Mouse (Mus musculus) adipocyte (in vitro differentiated cells): ENCODE data around the gene Dennd4c.

Experiments used
- DNase-seq: peaks from one replicate; pipeline ENCODE4 v3.0.0-alpha.2; 2016; ENCODE audit warnings: low spot score

The Dennd4c gene

GRCm38 (mm10) chr4:86748336-86749291 lies at the start of gene Dennd4c:
Dennd4c (plus strand) TSS chr4:86748555.
- DNase-seq, result peak; percentile 94

- DNase-seq, result no peak
Observed at GRCm38 (mm10) chr4:86699161-86699865, 49.0 kb upstream of the Dennd4c start.

GRCm38 (mm10) chr4:86708801-86709200 lies 39.6 kb upstream of the Dennd4c start:
- no peak for DNase-seq

GRCm38 (mm10) chr4:86710034-86710650 lies 38.2 kb upstream of the Dennd4c start:
- no peak for DNase-seq

DNA sequence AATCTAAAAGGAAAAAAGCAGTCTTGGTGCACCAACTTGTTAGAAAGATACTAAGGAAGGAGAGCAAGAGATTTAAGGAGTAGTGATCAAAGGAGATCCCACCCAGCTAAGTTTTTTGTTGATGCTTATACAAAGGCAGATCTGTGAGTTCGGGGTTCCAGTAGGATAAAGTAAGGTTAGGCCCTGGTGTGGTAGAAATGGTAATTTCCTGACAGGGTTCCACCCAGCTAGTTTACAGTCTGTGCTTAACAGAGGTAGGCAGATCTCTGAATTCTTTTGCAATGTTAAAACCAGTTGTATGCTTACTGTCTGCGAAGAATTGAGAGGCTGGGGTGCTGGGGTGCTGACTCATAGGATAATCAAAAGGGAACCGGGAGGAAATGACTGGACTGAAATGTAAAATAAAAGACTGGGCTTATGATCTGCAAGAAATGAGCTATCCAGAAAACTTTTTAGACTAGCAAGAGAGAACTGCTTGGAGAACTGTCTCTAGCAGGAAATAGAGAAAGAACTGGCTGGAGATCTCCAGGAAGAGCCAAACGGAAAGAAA lies 37.6 kb upstream of the Dennd4c start:
- no peak for DNase-seq

DNA sequence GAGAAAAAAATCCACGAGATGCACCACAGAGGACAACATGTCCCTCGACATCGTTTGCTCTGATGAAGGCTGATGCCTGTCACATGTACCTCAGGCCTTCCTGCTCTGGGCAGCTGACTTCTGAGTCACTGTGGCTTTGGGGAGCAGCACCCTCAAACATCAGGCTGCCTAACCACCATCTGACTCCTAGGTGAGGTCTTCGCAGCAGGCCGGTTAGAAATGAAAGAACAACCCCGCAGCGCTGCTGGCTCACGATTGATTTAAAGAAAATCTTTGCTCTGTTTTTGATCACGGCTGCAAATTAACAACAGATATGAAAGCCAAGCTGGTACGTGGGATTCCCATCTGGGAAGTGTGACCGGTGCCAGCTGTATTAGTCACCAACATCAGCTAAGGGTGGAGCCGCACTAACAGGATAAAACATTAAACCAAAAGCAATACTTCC lies 35.6 kb upstream of the Dennd4c start:
- peak; percentile 64 for DNase-seq

DNA sequence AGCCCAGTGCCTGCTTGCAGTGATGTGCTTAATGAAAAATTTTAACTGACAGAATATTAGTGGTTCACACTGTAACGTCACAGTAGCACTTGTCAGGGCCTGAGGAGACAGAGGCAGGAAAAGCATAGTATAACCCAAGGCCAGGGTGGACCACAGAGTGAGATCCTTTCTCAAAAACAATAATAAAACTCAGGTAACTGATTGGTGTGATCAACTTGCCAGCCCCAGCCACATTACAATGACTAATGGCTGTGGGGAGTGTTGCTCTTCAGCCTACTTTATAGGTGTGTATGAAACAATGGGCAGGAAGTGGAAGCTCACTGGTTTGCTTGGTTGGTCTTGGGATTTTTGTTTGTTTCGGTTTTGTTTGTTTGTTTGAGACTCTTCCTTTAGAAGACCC lies 34.8 kb upstream of the Dennd4c start:
- DNase-seq, result no peak

- peak; percentile 58 for DNase-seq
Observed at GRCm38 (mm10) chr4:86715341-86715740, 33.0 kb upstream of the Dennd4c start.

GRCm38 (mm10) chr4:86717176-86717575 lies 31.2 kb upstream of the Dennd4c start:
- peak; percentile 64 for DNase-seq

DNA sequence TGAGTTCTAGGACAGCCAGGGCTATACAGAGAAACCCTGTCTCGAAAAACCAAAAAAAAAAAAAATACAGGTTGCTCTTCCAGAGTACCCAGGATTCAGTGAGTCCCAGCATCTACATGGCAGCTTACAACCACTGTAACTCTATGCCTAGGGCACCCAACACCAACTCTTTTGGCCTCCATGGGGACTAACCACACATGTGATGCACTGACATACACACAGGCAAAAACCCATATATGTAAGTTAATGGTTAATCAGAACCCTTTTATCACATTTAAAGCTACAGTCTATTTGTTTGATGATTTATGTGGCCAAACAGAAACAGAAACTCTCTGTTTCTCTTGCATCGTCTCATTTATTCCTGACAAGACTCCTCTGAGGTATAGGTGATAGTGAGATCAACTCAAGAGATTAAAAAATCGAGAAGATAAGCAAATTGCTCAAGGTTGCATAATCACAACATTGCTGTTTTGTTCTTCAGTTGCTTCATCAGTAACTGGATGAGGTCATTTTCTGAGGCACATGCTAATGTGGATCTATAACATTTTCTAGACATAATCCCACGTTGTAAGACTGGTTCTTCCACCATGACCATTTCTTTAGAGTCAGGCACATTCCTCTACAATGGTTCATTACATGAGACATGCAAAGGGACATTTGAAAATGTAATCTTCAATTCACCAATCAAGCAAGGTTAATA lies 29.3 kb upstream of the Dennd4c start:
- DNase-seq, result no peak

DNA sequence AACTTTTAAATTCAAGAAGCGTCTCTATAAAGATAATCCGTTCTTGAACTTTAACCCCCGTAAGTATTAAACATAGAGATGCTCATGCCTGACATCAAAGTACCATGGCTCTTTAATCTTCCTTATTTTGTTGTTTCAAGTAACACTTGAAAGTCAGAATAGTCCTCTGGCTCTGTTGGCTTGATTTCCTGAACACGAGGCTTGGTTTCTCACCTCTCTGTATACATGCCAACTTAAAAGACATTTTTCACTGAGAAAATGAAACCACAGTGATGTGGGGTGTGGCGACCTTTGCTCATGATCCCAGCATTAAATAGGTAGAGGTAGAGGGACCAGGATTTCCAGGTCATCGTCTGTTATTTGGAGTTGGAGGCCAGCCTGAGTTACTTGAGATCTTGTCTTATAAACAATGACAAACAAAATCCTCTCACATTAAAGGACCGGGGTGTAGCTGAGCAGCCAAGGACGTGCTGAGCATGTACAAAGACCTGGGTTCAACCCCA lies 26.4 kb upstream of the Dennd4c start:
- no peak for DNase-seq

- no peak for DNase-seq
Observed at GRCm38 (mm10) chr4:86725175-86725574, 23.2 kb upstream of the Dennd4c start.

DNA sequence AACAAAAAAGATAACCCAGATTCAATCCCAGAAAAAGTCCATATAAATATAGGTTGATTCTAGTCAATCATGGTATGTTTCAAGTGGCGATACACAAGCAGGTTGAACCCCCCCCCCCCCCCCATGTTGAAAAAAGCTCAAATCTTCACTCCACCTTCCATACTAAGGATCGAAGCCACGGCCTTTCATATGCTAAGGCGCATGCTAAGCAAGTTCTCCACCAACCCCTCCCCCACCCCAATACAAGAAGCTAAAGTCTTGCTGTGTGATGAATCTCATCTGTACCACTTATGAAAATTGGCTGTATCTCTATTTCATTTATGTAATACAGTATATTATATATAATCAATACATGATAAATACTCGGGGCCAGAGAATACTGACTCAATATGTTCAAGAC lies 22.2 kb upstream of the Dennd4c start:
- DNase-seq, result no peak

GRCm38 (mm10) chr4:86729829-86730228 lies 18.5 kb upstream of the Dennd4c start:
- no peak for DNase-seq

GRCm38 (mm10) chr4:86734088-86734841 lies 14.1 kb upstream of the Dennd4c start:
- DNase-seq, result no peak

DNA sequence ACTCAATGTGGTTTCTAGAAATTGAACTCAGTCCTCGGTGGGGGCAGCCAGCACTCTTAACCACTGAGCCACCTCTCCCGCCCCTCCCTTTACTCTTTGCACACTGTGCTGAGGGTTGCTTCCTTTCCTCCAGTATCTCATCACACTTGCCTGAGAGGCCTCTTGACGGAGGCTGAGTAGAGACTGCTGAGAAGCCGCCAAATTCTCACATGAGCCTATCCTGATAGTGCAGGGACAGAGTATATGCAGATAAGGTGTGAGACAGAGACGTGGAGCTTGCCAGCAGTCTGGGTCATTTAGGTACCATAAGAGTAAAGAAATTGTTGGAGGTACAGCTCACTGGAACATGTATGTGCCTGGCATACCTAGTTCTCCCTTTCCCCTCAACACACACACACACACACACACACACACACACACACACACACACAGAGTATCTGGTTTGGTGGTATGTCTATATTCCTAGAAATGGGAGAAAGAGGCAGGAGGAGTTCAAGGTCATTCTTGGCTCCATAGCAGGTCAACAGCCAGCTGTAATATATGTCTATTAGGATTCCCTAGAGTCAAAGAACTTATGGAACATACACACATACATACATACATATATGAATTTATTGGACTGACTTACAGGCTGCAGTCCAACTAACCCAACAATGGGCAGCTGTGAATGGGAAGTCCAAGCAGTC lies 8.9 kb upstream of the Dennd4c start:
- no peak for DNase-seq

GRCm38 (mm10) chr4:86749361-86749841 lies 1.0 kb downstream of the Dennd4c start:
- DNase-seq, result peak; percentile 33

DNA sequence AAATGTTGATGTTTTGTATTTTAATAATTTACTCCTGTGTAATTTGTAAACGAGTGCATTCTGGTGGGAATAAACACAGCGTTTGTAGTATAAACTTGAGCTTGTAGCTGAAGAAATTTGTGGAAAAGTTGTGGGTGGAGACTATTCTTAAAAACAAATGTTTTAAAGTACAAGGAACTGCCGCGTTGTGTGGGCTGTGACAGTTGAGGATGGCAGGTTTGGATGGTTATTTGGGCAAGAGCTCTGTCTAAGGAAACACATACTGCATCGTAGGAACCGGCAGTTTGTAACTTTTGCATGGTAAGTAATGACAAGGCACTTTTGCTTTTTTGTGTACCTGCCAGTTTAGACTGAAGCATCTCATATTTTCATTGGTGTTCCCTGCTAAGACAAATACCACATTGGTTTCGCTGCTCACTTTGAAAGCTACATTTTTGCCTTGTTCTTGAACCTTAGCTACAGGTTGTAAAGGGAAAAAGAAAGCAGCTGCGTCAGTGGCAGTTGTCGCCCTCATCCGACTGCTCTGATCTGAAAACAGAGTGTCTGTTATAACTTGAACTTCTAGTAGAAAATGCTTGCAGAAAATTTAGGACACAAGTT lies 2.1 kb downstream of the Dennd4c start:
- no peak for DNase-seq

- DNase-seq, result no peak
Observed at GRCm38 (mm10) chr4:86764307-86764706, 16.0 kb downstream of the Dennd4c start.

DNA sequence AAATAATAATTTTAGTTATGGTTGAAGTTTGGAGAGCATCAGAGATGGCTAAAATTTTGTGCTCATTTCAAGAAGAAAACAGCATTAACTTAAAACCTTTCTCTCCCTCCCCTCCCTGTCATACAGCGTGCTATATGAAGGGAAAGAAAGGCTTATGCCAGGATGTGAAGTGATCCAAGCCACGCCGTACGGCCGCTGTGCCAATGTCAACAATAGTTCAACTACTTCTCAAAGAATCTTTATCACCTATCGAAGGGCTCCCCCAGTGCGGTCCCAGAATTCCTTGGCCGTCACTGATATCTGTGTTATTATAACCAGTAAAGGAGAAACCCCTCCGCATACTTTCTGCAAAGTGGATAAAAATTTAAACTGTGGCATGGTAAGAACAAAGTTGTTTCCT lies 29.2 kb downstream of the Dennd4c start:
- DNase-seq, result no peak
